Mouse (Mus musculus) central nervous system, embryonic 11.5 days (tissue): Measurements from ENCODE around the gene Ppp1r21. TPM values are rescaled to one million over a fixed set of nuclear protein-coding genes. Genes with fewer than 3 reads are reported as not detected.

Experiments used
- polyA plus RNA-seq: library from polyadenylated mRNA; depleted of rRNA; stranded (reverse); fragments of >200 nt; gene quantifications from 2 replicates; pipeline ENCODE4 v1.2.3, GENCODE M21; 2012; rRNA removed

Ppp1r21 gene
- polyA plus RNA-seq, result 41.3 and 49.7 TPM in 2 replicates

GRCm38 (mm10) chr17:88529519-88530235, at the start of gene Ppp1r21:
Gene Ppp1r21 (plus strand): TSS chr17:88530118.

DNA sequence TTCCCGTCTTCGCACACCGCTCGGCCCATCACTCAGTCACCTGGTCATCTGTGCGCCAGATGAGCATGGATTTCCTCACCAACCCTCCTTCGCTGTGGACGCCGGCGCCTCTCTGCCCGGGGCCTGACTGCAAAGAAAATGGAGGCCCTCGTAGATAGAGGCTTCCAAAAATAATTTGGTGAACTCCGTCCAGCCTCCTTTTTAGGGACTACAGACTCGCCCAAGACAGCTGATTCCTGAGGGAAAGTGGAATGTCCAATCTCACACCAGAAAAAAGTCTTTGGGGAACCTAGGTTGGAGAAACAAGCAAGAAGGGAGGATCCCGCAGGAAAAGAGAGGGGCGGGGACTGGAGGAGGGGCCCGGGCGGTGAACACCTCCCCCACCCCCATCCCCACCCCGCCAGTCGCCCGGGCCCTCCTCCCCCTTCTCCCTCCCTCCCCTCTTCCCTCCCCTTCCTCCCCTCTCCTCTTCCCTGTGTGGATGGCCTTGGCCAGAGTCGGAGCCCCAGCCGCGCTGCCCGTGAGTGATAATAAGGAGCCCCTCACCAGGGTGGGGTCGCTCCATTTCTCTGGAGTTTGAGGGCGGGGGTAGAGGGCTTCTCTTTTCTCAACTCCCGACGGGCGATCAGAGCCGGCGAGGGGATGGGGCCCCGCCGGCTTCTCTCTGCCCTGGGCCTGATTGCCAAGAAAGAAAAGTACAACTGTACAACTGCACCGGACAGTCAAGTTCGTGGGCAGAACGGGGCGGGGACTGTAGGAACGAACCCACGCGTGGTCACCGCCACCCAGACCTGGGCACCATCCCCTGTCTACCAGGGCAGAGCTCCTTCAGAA, 67.5 kb downstream of the Ppp1r21 start, which contains the start of gene Ston1:
TSS of gene Ston1 (plus strand) at position 463 of the 834 bp plus-strand sequence.

Other genes with a start within 250 kb of the Ppp1r21 start
- gene Foxn2, start 89.4 kb upstream of the Ppp1r21 start, polyA plus RNA-seq, result 7.9 and 9.3 TPM in 2 replicates
- 10.5 and 17.3 TPM in 2 replicates for gene Ston1, start 67.6 kb downstream of the Ppp1r21 start, polyA plus RNA-seq
- gene Gtf2a1l, start 138.5 kb downstream of the Ppp1r21 start, polyA plus RNA-seq, result 0.10 and 0.11 TPM in 2 replicates